Mouse (Mus musculus): ENCODE measurements around the gene Dand5. TPM values are rescaled to one million over a fixed set of nuclear protein-coding genes. Genes with fewer than 3 reads are reported as not detected.

Dand5 gene
- polyA plus RNA-seq, 1 experiment from 2014 or later: 15.1 TPM

- peaks cover 69% of the 10 kb centered on the region for H3K4me1 ChIP-seq (replicated peaks)
- no peaks in the 10 kb centered on the region for H3K9me3 ChIP-seq
- peak; percentile 53 for ATAC-seq (ENCODE audit: low FRiP score, low read depth)
- peak overlapping the region; percentile 31 for H3K4me2 ChIP-seq
- H3K36me3 ChIP-seq: no peaks in the 10 kb centered on the region
- H3K4me3 ChIP-seq: no peak overlapping the region
- peaks cover 66% of the 10 kb centered on the region for H3K27me3 ChIP-seq
- peak overlapping the region; percentile 90 for H3K27ac ChIP-seq (replicated peaks)
- H3K9ac ChIP-seq: peak overlapping the region; percentile 27; the same call in 1 of the 2 replicates
- WGBS: 42% methylated on average over 7 of the region's 7 CpGs
Measured at GRCm38 (mm10) chr8:84794486-84794885, 28.1 kb downstream of the Dand5 start.

- WGBS: 46% methylated on average over 13 of the region's 13 CpGs
- no peak overlapping the region for H3K4me3 ChIP-seq
- H3K4me1 ChIP-seq (replicated peaks): peaks cover 69% of the 10 kb centered on the region
- no peaks in the 10 kb centered on the region for H3K9me3 ChIP-seq
- peak; percentile 89 for ATAC-seq (ENCODE audit: low FRiP score, low read depth)
- H3K36me3 ChIP-seq: no peaks in the 10 kb centered on the region
- no peak overlapping the region for H3K9ac ChIP-seq
- H3K4me2 ChIP-seq: peak overlapping the region; percentile 40
- peak overlapping the region; percentile 90 for H3K27ac ChIP-seq (replicated peaks)
- H3K27me3 ChIP-seq: peaks cover 72% of the 10 kb centered on the region
Measured at GRCm38 (mm10) chr8:84793791-84794485, 28.7 kb downstream of the Dand5 start.

- Histone ChIP-seq H3K9ac (no peak overlapping the region), H3K4me3 (no peak overlapping the region), H3K4me1 (replicated peaks) (peaks cover 70% of the 10 kb centered on the region), H3K27me3 (peaks cover 73% of the 10 kb centered on the region), H3K9me3 (no peaks in the 10 kb centered on the region), H3K27ac (replicated peaks) (peak overlapping the region; percentile 90), H3K4me2 (peak overlapping the region; percentile 40), H3K36me3 (no peaks in the 10 kb centered on the region)
- no peak for ATAC-seq (ENCODE audit: low FRiP score, low read depth)
- WGBS: 80% methylated on average over 9 of the region's 9 CpGs
Measured at GRCm38 (mm10) chr8:84793134-84793533, 29.5 kb downstream of the Dand5 start.

- Histone ChIP-seq H3K4me3 (no peak overlapping the region), H3K27me3 (peaks cover 75% of the 10 kb centered on the region), H3K4me2 (no peak overlapping the region), H3K36me3 (no peaks in the 10 kb centered on the region), H3K27ac (replicated peaks) (peak overlapping the region; percentile 90), H3K9ac (no peak overlapping the region), H3K9me3 (no peaks in the 10 kb centered on the region), H3K4me1 (replicated peaks) (peaks cover 71% of the 10 kb centered on the region)
- no peak for ATAC-seq (ENCODE audit: low FRiP score, low read depth)
- WGBS: 81% methylated on average over 12 of the region's 12 CpGs
Measured at GRCm38 (mm10) chr8:84792429-84792947, 30.1 kb downstream of the Dand5 start.

- Histone ChIP-seq H3K27me3 (peaks cover 79% of the 10 kb centered on the region), H3K36me3 (no peaks in the 10 kb centered on the region), H3K4me1 (replicated peaks) (peaks cover 85% of the 10 kb centered on the region), H3K9ac (no peak overlapping the region), H3K4me3 (no peak overlapping the region), H3K27ac (replicated peaks) (peak overlapping the region; percentile 65), H3K9me3 (no peaks in the 10 kb centered on the region), H3K4me2 (0 out of 2 replicates have a peak overlapping the region, but pooled peaks have one; percentile 3)
- WGBS: 59% methylated on average over 2 of the region's 2 CpGs
- ATAC-seq (ENCODE audit: low FRiP score, low read depth): no peak
Measured at GRCm38 (mm10) chr8:84790537-84790936, 32.1 kb downstream of the Dand5 start.

- Histone ChIP-seq H3K4me3 (no peak overlapping the region), H3K4me2 (peak overlapping the region; percentile 17), H3K27me3 (peaks cover 76% of the 10 kb centered on the region), H3K27ac (replicated peaks) (peak overlapping the region; percentile 65), H3K9me3 (no peaks in the 10 kb centered on the region), H3K9ac (no peak overlapping the region), H3K4me1 (replicated peaks) (peaks cover 85% of the 10 kb centered on the region), H3K36me3 (no peaks in the 10 kb centered on the region)
- WGBS: 56% methylated on average over 9 of the region's 9 CpGs
- 0 out of 2 replicates have a peak, but pooled peaks have one; percentile 2 for ATAC-seq (ENCODE audit: low FRiP score, low read depth)
Measured at GRCm38 (mm10) chr8:84789855-84790486, 32.7 kb downstream of the Dand5 start.

- no peaks in the 10 kb centered on the region for H3K9me3 ChIP-seq
- peak overlapping the region; percentile 17 for H3K4me2 ChIP-seq
- WGBS: 40% methylated on average over 5 of the region's 5 CpGs
- H3K9ac ChIP-seq: no peak overlapping the region
- peaks cover 76% of the 10 kb centered on the region for H3K27me3 ChIP-seq
- no peaks in the 10 kb centered on the region for H3K36me3 ChIP-seq
- ATAC-seq (ENCODE audit: low FRiP score, low read depth): no peak
- peak overlapping the region; percentile 65 for H3K27ac ChIP-seq (replicated peaks)
- H3K4me1 ChIP-seq (replicated peaks): peaks cover 85% of the 10 kb centered on the region
- H3K4me3 ChIP-seq: no peak overlapping the region
Measured at GRCm38 (mm10) chr8:84789345-84789744, 33.3 kb downstream of the Dand5 start.

- no peak for ATAC-seq (ENCODE audit: low FRiP score, low read depth)
- peaks cover 74% of the 10 kb centered on the region for H3K27me3 ChIP-seq
- no peak overlapping the region for H3K4me3 ChIP-seq
- no peak overlapping the region for H3K4me2 ChIP-seq
- H3K9me3 ChIP-seq: no peaks in the 10 kb centered on the region
- peaks cover 86% of the 10 kb centered on the region for H3K4me1 ChIP-seq (replicated peaks)
- 14% methylated on average over 11 of the region's 11 CpGs for WGBS
- H3K27ac ChIP-seq (replicated peaks): peak overlapping the region; percentile 65
- no peak overlapping the region for H3K9ac ChIP-seq
- no peaks in the 10 kb centered on the region for H3K36me3 ChIP-seq
Measured at GRCm38 (mm10) chr8:84788896-84789295, 33.7 kb downstream of the Dand5 start.

GRCm38 (mm10) chr8:84787523-84788302 is 34.9 kb downstream of the Dand5 start:
- H3K27ac ChIP-seq (replicated peaks): 0 out of 2 replicates have a peak overlapping the region, but pooled peaks have one; percentile 65
- no peaks in the 10 kb centered on the region for H3K36me3 ChIP-seq
- no peak overlapping the region for H3K4me3 ChIP-seq
- no peak for ATAC-seq (ENCODE audit: low FRiP score, low read depth)
- no peaks in the 10 kb centered on the region for H3K9me3 ChIP-seq
- H3K27me3 ChIP-seq: peaks cover 77% of the 10 kb centered on the region
- no peak overlapping the region for H3K4me2 ChIP-seq
- WGBS: 15% methylated on average over 14 of the region's 14 CpGs
- no peak overlapping the region for H3K9ac ChIP-seq
- H3K4me1 ChIP-seq (replicated peaks): peaks cover 78% of the 10 kb centered on the region

GRCm38 (mm10) chr8:84786801-84787467 is 35.7 kb downstream of the Dand5 start:
- WGBS: 15% methylated on average over 11 of the region's 11 CpGs
- peak overlapping the region; percentile 18 for H3K4me2 ChIP-seq
- H3K9me3 ChIP-seq: no peaks in the 10 kb centered on the region
- peaks cover 73% of the 10 kb centered on the region for H3K4me1 ChIP-seq (replicated peaks)
- H3K27me3 ChIP-seq: peaks cover 77% of the 10 kb centered on the region
- no peak overlapping the region for H3K4me3 ChIP-seq
- H3K36me3 ChIP-seq: no peaks in the 10 kb centered on the region
- ATAC-seq (ENCODE audit: low FRiP score, low read depth): no peak
- H3K27ac ChIP-seq (replicated peaks): peak overlapping the region; percentile 31; the same call in 1 of the 2 replicates
- no peak overlapping the region for H3K9ac ChIP-seq
